Mouse (Mus musculus) testis, adult 2 months (tissue): ENCODE measurements around the gene Hes5.

Source experiments
- CTCF ChIP-seq: fragments of 200-500 bp; IDR thresholded peaks from 2 replicates; pipeline ENCODE4 v1.5.1; 2012; ENCODE audit warnings: low read depth, mild to moderate bottlenecking, inconsistent platforms, low read length, moderate library complexity; ENCODE audit not compliant: control insufficient read depth, insufficient read depth, insufficient replicate concordance
- POLR2A ChIP-seq: fragments of 200-500 bp; IDR thresholded peaks from 2 replicates; pipeline ENCODE4 v1.6.1; 2012; ENCODE audit warnings: low read depth, mild to moderate bottlenecking, inconsistent platforms, low read length, moderate library complexity; ENCODE audit not compliant: control insufficient read depth

DNA sequence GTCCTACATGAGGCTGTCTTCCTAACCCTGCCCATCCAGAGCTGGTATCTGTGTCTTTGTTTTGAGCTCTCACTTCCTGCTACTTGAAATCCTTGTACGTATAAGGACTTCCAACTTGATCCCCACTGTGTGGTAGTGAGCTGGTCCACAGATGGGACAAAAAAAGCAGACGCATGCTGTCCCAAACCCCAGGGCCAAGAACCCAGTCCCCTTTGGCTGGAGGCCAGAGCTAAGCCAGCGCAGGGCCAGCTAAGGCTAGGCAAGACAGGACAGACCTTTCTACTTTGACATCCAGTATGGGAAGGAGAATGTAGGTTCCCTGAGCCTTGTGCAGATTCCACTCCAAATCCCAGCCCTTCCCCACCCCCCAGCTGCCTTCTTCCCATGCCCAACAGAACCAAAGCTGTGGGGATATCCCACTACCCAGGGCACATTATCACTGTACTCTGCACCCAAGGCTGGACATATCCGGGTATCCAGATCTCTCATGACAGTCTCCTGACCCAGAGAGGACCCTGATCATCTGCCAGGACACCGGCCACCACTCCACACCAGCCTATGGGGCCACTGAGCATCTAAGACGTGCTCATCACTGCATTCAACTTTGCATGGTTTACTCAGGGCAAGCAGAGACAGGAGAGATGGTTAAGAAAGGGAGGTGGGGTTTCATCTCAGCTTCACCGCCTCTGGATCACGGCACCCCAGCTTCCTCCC is 50.7 kb downstream of the Hes5 start:
- TF ChIP-seq CTCF (no peak), POLR2A (no peak)
